28 mouse cellular contexts compared by ENCODE assay signal in genomic region chr6:134087709-134088108, GRCm38 (mm10). TPM values are rescaled to one million over a fixed set of nuclear protein-coding genes. Genes with fewer than 3 reads are reported as not detected.
A peak's percentile ranks its signal among the peaks of the same experiment; 100 is the strongest.
DNase-seq lines count a peak whose midpoint lies in the region; ATAC-seq and TF ChIP-seq lines count a peak whose summit lies in the region.
"Had no signal": no experiment of that assay in that cellular context is flagged by ENCODE, and none has a peak within 500 bp of the region (broad histone marks: within the 10 kb centered on the region; RNA-seq: fewer than 3 reads in every experiment).

No protein-coding gene starts in this region.

- no peak for ATAC-seq in heart, embryonic 16.5 days (replicated peaks; ENCODE audit: extremely low read depth, insufficient read depth, low FRiP score)
- ATAC-seq in CD4-positive, CD25-positive, alpha-beta regulatory T cell, adult 4 months: peak; percentile 11
- ATAC-seq: forebrain, embryonic 13.5 days; forebrain, embryonic 16.5 days; hindbrain, postnatal 0 days; intestine, postnatal 0 days; Patski had no signal

- no peak for TF ChIP-seq RAD21 in MEL (IDR thresholded peaks at IDR 0.05; ENCODE audit: low read depth, low read length)

- TF ChIP-seq CTCF in MEL (IDR thresholded peaks at IDR 0.05 in 2 of 3, conservative IDR thresholded peaks at IDR 0.05 in 1 of 3; ENCODE audit: control insufficient read depth in 1 of 3, insufficient read depth in 1 of 3, low read depth in 2 of 3, low read length in 3 of 3, poor library complexity in 1 of 3, severe bottlenecking in 1 of 3): no peak
- TF ChIP-seq CTCF in lung, adult 2 months (IDR thresholded peaks at IDR 0.05; ENCODE audit: insufficient read depth, low read length): no peak

- 71% methylated on average over 4 of the region's 4 CpGs for WGBS in heart, embryonic 16.5 days
- 77% methylated on average over 4 of the region's 4 CpGs for WGBS in lung, adult 2 months

- no peaks in the 10 kb centered on the region for H3K9me3 ChIP-seq in heart, embryonic 16.5 days (replicated peaks; ENCODE audit: control insufficient read depth, low read length)
- H3K9me3 ChIP-seq in MEL (replicated peaks; ENCODE audit: insufficient read depth, low read length): no peaks in the 10 kb centered on the region
- H3K9me3 ChIP-seq: embryonic facial prominence, embryonic 12.5 days; embryonic facial prominence, embryonic 15.5 days; forebrain, embryonic 10.5 days; forebrain, embryonic 13.5 days; heart, embryonic 12.5 days had no signal

- 0 out of 2 replicates have a peak overlapping the region, but pooled peaks have one; percentile 2 for H3K27ac ChIP-seq in heart, embryonic 16.5 days (ENCODE audit: low read length)
- H3K27ac ChIP-seq in MEL (ENCODE audit: control insufficient read depth, low read depth, low read length): no peak overlapping the region
- H3K27ac ChIP-seq: embryonic facial prominence, embryonic 12.5 days; embryonic facial prominence, embryonic 15.5 days; forebrain, embryonic 10.5 days; forebrain, embryonic 13.5 days; hindbrain, embryonic 14.5 days; hindbrain, postnatal 0 days had no signal

- peaks cover 13% of the 10 kb centered on the region; the same call in 1 of the 2 replicates for H3K79me2 ChIP-seq in MEL (ENCODE audit: control insufficient read depth, insufficient read depth, low read length, poor library complexity)

- H3K4me1 ChIP-seq in heart, embryonic 16.5 days (ENCODE audit: control insufficient read depth, insufficient read depth, low read length): peaks cover 34% of the 10 kb centered on the region
- H3K4me1 ChIP-seq in MEL (ENCODE audit: control insufficient read depth in 1 of 2, insufficient read depth in 2 of 2, low read length in 2 of 2): peaks cover 3 to 15% of the 10 kb centered on the region in 2 experiments
- H3K4me1 ChIP-seq in lung, adult 2 months (ENCODE audit: control insufficient read depth, insufficient read depth, low read length): no peaks in the 10 kb centered on the region; the same call in 1 of the 2 replicates
- H3K4me1 ChIP-seq: forebrain, embryonic 13.5 days had no signal

- no peak overlapping the region for H3K4me2 ChIP-seq in heart, embryonic 16.5 days (ENCODE audit: low read depth, low read length)
- H3K4me2 ChIP-seq: embryonic facial prominence, embryonic 12.5 days; embryonic facial prominence, embryonic 15.5 days; forebrain, embryonic 13.5 days; hindbrain, embryonic 14.5 days had no signal

- no peak for DNase-seq in heart, postnatal 14 days
- DNase-seq in MEL (ENCODE audit: low read depth, low spot score): no peak
- DNase-seq in lung, adult 2 months: no peak
- DNase-seq in T-cell, adult 2 months (ENCODE audit: low spot score): no peak
- DNase-seq: adrenal gland, adult 2 months; adrenal gland, postnatal 14 days; cerebellum, adult 11 months; cerebellum, adult 2 months; cerebellum, adult 9-11 months; cerebellum, postnatal 25 days; gastrocnemius, postnatal 10 days; gastrocnemius, postnatal 36 days; heart, adult 2 months; heart, postnatal 4 days; kidney, adult 2 months had no signal

- H3K36me3 ChIP-seq in heart, embryonic 16.5 days (ENCODE audit: control insufficient read depth, insufficient read depth): no peaks in the 10 kb centered on the region
- H3K36me3 ChIP-seq in MEL (ENCODE audit: control insufficient read depth in 1 of 2, insufficient read depth in 2 of 2, low read length in 2 of 2): peaks cover 10 to 16% of the 10 kb centered on the region in 2 experiments
- H3K36me3 ChIP-seq: embryonic facial prominence, embryonic 12.5 days; embryonic facial prominence, embryonic 15.5 days had no signal

- H3K4me3 ChIP-seq in heart, embryonic 16.5 days (ENCODE audit: low read length): no peak overlapping the region
- no peak overlapping the region for H3K4me3 ChIP-seq in MEL (ENCODE audit: control insufficient read depth in 1 of 2, insufficient read depth in 1 of 2, low read depth in 2 of 2, low read length in 2 of 2)
- H3K4me3 ChIP-seq in lung, adult 2 months (replicated peaks; ENCODE audit: extremely low read depth, low read depth, low read length): no peak overlapping the region
- H3K4me3 ChIP-seq: embryonic facial prominence, embryonic 12.5 days; embryonic facial prominence, embryonic 15.5 days; forebrain, embryonic 10.5 days; forebrain, embryonic 13.5 days; heart, embryonic 12.5 days had no signal

- intact Hi-C loops in heart, postnatal 14 days (cut with DNase I): loop anchor here (5.0 kb wide), 1 partner anchor 50 kb away; the partner anchor contains the start of gene Etv6

- no peaks in the 10 kb centered on the region for H3K27me3 ChIP-seq in heart, embryonic 16.5 days (ENCODE audit: control insufficient read depth, insufficient read depth, low read length)
- no peaks in the 10 kb centered on the region for H3K27me3 ChIP-seq in MEL (ENCODE audit: control insufficient read depth in 1 of 2, insufficient read depth in 2 of 2, low read length in 2 of 2)
- H3K27me3 ChIP-seq: CH12.LX; embryonic facial prominence, embryonic 12.5 days; embryonic facial prominence, embryonic 15.5 days; forebrain, embryonic 13.5 days; heart, embryonic 12.5 days; Patski had no signal

- no peak for TF ChIP-seq POLR2A in MEL (IDR thresholded peaks at IDR 0.05; ENCODE audit: control insufficient read depth in 1 of 2, insufficient read depth in 1 of 2, low read depth in 1 of 2, low read length in 2 of 2, poor library complexity in 1 of 2)
- no peak for TF ChIP-seq POLR2A in lung, adult 2 months (IDR thresholded peaks at IDR 0.05; ENCODE audit: borderline replicate concordance, extremely low read depth, low read depth, low read length)

- TF ChIP-seq EP300 in MEL (IDR thresholded peaks at IDR 0.05; ENCODE audit: low read depth in 1 of 2, low read length in 2 of 2): no peak

- H3K9ac ChIP-seq in heart, embryonic 16.5 days (ENCODE audit: low read length): no peak overlapping the region
- no peak overlapping the region for H3K9ac ChIP-seq in MEL (ENCODE audit: control insufficient read depth, low read depth, low read length, poor library complexity, severe bottlenecking)
- H3K9ac ChIP-seq: embryonic facial prominence, embryonic 12.5 days; embryonic facial prominence, embryonic 15.5 days; forebrain, embryonic 13.5 days; heart, embryonic 12.5 days; hindbrain, embryonic 14.5 days had no signal

TF ChIP-seq in MEL, 35 proteins besides CTCF, POLR2A, EP300 and RAD21:
- TF ChIP-seq MAZ (IDR thresholded peaks at IDR 0.05; ENCODE audit: low read depth, low read length) (no peak), ZNF384 (IDR thresholded peaks at IDR 0.05; ENCODE audit: low read depth, low read length) (peak; percentile 62; the same call in 1 of the 2 replicates)

RNA-seq across cellular contexts. Expression of gene Etv6, which starts 52.2 kb away (rescaled TPM):
- polyA plus RNA-seq in heart, embryonic 16.5 days (2015; fragmentation: Nextera tagmentation; extraction: Ambion mirVana): 10.5 and 12.3 TPM in 2 replicates
- total RNA-seq in heart, postnatal 14 days (2021): 10 to 100 TPM; 12.7 to 12.8 TPM
- polyA plus RNA-seq in CD4-positive, CD25-positive, alpha-beta regulatory T cell, adult 4 months (2017; shearing (Covaris generic)): 10 to 100 TPM in 1 of 2 experiments, 1 to 10 TPM in 1; 9.6 to 11.6 TPM
- total RNA-seq in MEL (2012; rRNA removed): 12.6 and 12.9 TPM in 2 replicates
- polyA plus RNA-seq in MEL (2012; ENCODE audit: insufficient read depth in 1 of 2, insufficient read length in 2 of 2, low read depth in 1 of 2, low replicate concordance in 2 of 2, missing spikeins in 1 of 2): 10 to 100 TPM in 1 of 2 experiments, not detected in 1; 25.9 TPM
- polyA plus RNA-seq in lung, adult 2 months (2012; rRNA removed): 20.9 and 25.9 TPM in 2 replicates
